Mouse (Mus musculus): Measurements from ENCODE around the gene Myo9b. TPM values are rescaled to one million over a fixed set of nuclear protein-coding genes. Genes with fewer than 3 reads are reported as not detected.
"Not testable (repeated sequence)": the region's sequence is repeated elsewhere in the genome, so short reads cannot be mapped to it uniquely, and the experiment has no call there.

Gene Myo9b
- polyA plus RNA-seq (2014; fragmentation: Nextera tagmentation; extraction: Ambion mirVana): 16.1 and 17.4 TPM in 2 replicates

DNA sequence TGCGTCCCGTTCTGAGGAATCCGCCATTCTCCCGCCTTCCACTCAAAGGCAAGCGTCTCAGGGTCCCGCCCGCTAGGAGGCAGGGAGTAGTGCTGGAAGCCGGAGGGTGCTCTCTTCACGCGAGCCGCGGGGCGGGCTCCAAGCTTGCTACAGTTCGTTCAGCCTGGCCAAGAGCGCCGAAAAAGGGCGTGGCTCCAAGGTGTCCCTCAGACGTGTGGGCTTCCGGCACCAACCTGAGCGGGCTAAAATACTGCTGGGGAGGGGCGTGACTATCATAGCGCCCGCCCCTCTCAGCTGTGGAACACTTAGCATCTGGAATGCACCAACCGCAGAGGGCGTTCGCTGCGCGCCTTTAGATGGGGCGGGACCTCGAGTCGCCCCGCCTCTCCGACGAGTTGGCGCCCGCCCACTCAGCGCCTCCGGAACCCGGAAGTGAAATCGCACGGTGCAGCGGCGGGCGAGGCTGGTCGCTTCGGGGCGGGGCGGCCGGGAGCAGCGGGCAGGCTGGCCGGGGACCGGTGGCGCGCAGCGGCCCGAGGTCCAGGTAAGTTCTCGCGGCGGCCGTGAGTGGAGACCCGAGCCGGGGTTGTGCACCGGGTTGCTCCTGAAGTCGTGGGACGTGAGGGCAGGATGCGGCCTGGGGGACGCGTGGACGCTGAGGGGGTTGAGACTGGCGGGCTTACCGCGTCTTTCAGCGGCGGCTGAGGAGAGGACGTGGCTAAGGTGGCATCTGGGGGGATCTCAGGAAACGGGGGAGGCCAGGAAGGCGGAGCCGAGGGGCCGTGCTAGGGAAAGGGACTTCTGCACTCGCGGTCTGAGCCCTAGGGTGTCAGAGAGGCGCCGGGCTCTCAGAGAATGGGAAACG lies at the start of gene Myo9b, which contains the start of gene Haus8:
Gene Myo9b, plus strand, starts transcription at position 429 of the 865 bp plus-strand sequence.
Gene Haus8, minus strand, starts transcription at position 649 of the 865 bp plus-strand sequence.
- Histone ChIP-seq H3K4me2 (replicated peaks; ENCODE audit: low read depth, low read length) (peak within 1 kb of the TSS; percentile 72), H3K27ac (ENCODE audit: low read depth, low read length) (peak within 1 kb of the TSS; percentile 71), H3K27me3 (ENCODE audit: control insufficient read depth, insufficient read depth, low read length) (no peaks in the 10 kb centered on the region), H3K9me3 (ENCODE audit: control insufficient read depth, low read length) (no peaks in the 10 kb centered on the region), H3K36me3 (ENCODE audit: control insufficient read depth, insufficient read depth, low read length) (no peaks in the 10 kb centered on the region), H3K4me3 (ENCODE audit: low read depth, low read length) (peak within 1 kb of the TSS; percentile 61), H3K9ac (ENCODE audit: low read depth, low read length) (peak within 1 kb of the TSS; percentile 72), H3K4me1 (replicated peaks; ENCODE audit: control insufficient read depth, insufficient read depth, low read length) (peaks cover 6% of the 10 kb centered on the region; the same call in 1 of the 2 replicates)
- ATAC-seq (ENCODE audit: low FRiP score): peak; percentile 98
- WGBS: under 1% methylated on average over 83 of the region's 84 CpGs
- peak; percentile 97 for DNase-seq (ENCODE audit: low spot score)

DNA sequence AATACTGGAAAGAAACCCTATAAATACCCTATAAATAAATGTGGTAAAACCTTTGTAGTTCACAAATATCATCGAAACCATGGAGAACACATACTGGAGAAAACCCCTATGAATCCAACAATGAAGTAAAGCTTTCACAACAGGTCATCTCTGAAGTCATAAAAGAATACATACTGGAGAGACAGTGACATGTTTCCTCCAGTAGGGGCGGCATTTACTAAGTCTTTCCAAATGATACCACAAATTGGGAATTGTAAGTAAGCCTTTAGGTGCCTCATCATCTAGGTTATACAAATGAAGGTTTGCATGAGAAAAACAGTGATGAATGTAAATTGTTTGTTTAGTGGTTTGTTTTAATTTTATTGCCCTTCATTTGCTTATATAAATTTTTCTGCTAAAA lies 48.0 kb upstream of the Myo9b start:
- 46% methylated on average over 2 of the region's 2 CpGs for WGBS
- ATAC-seq (ENCODE audit: low FRiP score): no peak
- no peaks in the 10 kb centered on the region for H3K27me3 ChIP-seq (ENCODE audit: control insufficient read depth, insufficient read depth, low read length)
- no peak overlapping the region for H3K4me2 ChIP-seq (replicated peaks; ENCODE audit: low read depth, low read length)
- H3K9me3 ChIP-seq (ENCODE audit: control insufficient read depth, low read length): no peaks in the 10 kb centered on the region
- no peak overlapping the region for H3K27ac ChIP-seq (ENCODE audit: low read depth, low read length)
- no peaks in the 10 kb centered on the region for H3K36me3 ChIP-seq (ENCODE audit: control insufficient read depth, insufficient read depth, low read length)
- H3K4me1 ChIP-seq (replicated peaks; ENCODE audit: control insufficient read depth, insufficient read depth, low read length): no peaks in the 10 kb centered on the region
- peak; percentile 24 for DNase-seq (ENCODE audit: low spot score)
- H3K4me3 ChIP-seq (ENCODE audit: low read depth, low read length): no peak overlapping the region
- no peak overlapping the region for H3K9ac ChIP-seq (ENCODE audit: low read depth, low read length)

DNA sequence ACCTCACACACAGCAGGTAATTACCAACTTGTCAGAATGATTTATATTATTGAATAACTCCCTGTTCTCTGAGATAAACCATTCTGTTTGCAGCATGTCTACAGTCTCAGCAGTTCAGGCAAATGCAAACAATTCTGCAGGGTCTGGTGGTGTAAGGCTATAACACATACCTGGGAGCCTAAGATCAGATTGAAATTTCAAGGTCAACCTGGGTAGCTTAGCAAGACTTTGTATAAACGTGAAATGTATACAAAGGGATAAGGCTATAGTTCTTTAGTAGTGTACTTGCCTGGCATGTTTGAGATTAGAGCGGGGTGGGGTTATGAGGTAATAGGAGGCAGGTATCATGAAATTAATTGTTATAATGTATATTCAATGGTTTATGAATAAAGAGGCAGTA lies 29.8 kb upstream of the Myo9b start:
- Histone ChIP-seq H3K9ac (ENCODE audit: low read depth, low read length) (no peak overlapping the region), H3K36me3 (ENCODE audit: control insufficient read depth, insufficient read depth, low read length) (no peaks in the 10 kb centered on the region), H3K9me3 (ENCODE audit: control insufficient read depth, low read length) (no peaks in the 10 kb centered on the region), H3K27me3 (ENCODE audit: control insufficient read depth, insufficient read depth, low read length) (no peaks in the 10 kb centered on the region), H3K4me1 (replicated peaks; ENCODE audit: control insufficient read depth, insufficient read depth, low read length) (no peaks in the 10 kb centered on the region), H3K4me3 (ENCODE audit: low read depth, low read length) (no peak overlapping the region), H3K4me2 (replicated peaks; ENCODE audit: low read depth, low read length) (no peak overlapping the region), H3K27ac (ENCODE audit: low read depth, low read length) (no peak overlapping the region)
- no peak for ATAC-seq (ENCODE audit: low FRiP score)
- whole genome bisulfite sequencing: 86% methylated on average over 2 of the region's 2 CpGs
- no peak for DNase-seq (ENCODE audit: low spot score)

DNA sequence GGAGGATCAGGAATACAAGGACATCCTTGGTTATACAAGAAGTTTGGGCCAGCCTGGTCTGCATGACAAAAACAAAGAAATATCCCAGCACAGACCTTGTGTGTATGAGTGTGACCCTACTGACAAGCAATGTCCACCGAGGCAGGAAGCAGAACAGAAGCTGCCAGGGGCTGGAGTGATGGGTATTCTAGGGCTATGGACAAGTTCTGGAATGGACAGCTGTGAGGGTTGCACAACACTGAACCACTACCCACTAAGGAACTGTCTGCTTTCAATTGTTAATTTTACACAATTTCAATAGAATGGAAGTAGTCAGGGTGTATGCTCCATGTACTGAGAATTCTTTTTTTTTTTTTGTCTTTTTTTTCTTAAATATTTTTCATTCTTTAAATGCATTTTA lies 24.3 kb upstream of the Myo9b start:
- Histone ChIP-seq H3K9me3 (ENCODE audit: control insufficient read depth, low read length) (no peaks in the 10 kb centered on the region), H3K4me2 (replicated peaks; ENCODE audit: low read depth, low read length) (no peak overlapping the region), H3K27ac (ENCODE audit: low read depth, low read length) (no peak overlapping the region), H3K4me1 (replicated peaks; ENCODE audit: control insufficient read depth, insufficient read depth, low read length) (no peaks in the 10 kb centered on the region), H3K36me3 (ENCODE audit: control insufficient read depth, insufficient read depth, low read length) (no peaks in the 10 kb centered on the region), H3K4me3 (ENCODE audit: low read depth, low read length) (no peak overlapping the region), H3K27me3 (ENCODE audit: control insufficient read depth, insufficient read depth, low read length) (no peaks in the 10 kb centered on the region), H3K9ac (ENCODE audit: low read depth, low read length) (no peak overlapping the region)
- DNase-seq (ENCODE audit: low spot score) (no peak), ATAC-seq (ENCODE audit: low FRiP score) (no peak)
- WGBS: 100% methylated on average over 1 of the region's 1 CpGs

DNA sequence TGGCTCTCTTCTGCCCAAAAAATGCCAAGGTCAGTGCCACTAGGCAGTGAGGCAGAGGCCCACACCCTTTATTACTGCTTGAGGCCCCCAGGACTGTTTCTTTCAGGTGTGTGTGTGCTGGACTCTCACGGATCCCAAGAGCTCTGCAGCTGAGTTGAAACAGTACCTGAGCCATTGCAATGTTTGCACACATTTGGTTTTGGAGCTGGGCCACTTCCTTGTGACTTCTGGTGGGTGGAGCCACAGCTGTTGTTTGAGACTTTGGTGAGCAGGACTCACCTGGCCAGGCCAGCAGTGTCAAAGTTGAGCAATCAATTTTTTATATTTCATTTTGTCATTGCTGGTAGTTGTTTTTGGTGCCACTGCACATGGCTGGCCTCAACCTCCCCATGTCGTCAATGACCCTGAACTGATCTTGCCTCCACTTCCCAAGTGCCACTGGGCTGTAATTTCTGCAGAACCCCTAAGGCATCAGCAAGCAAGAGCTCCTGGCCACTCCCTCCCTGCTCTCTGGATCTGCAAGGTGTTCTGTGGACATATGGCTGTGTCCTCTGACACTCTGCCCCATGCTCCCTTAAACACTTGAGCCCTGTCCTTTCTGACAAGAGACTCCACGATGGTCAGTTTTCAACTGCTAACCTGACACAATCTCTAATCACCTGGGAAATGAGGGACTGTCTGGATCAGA lies 15.8 kb upstream of the Myo9b start:
- H3K27me3 ChIP-seq (ENCODE audit: control insufficient read depth, insufficient read depth, low read length): no peaks in the 10 kb centered on the region
- ATAC-seq (ENCODE audit: low FRiP score) (no peak), DNase-seq (ENCODE audit: low spot score) (no peak)
- H3K4me2 ChIP-seq (replicated peaks; ENCODE audit: low read depth, low read length): no peak overlapping the region
- no peak overlapping the region for H3K9ac ChIP-seq (ENCODE audit: low read depth, low read length)
- 91% methylated on average over 3 of the region's 3 CpGs for WGBS
- no peak overlapping the region for H3K27ac ChIP-seq (ENCODE audit: low read depth, low read length)
- H3K4me1 ChIP-seq (replicated peaks; ENCODE audit: control insufficient read depth, insufficient read depth, low read length): no peaks in the 10 kb centered on the region
- H3K36me3 ChIP-seq (ENCODE audit: control insufficient read depth, insufficient read depth, low read length): no peaks in the 10 kb centered on the region; the same call in 1 of the 2 replicates
- no peak overlapping the region for H3K4me3 ChIP-seq (ENCODE audit: low read depth, low read length)
- H3K9me3 ChIP-seq (ENCODE audit: control insufficient read depth, low read length): no peaks in the 10 kb centered on the region

DNA sequence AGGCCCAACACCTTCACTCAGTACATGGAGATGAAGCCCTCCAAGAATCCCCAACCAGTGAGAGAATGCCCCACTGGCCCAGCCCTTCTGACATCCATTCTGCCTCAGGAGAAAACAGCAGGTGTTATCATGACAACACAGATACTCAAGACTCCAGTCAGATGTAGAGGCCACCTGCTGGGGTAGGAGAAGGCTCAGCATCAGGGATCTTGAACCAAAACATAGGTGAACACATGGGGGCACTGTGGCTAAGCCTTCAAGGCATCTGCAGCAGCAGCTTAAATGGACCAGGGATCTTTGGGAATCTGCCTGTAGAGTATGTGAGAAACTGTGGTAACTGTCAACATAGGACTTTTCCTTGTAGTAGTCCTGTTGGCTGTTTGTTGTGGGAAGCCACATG lies 11.3 kb upstream of the Myo9b start:
- no peak overlapping the region for H3K9ac ChIP-seq (ENCODE audit: low read depth, low read length)
- H3K4me3 ChIP-seq (ENCODE audit: low read depth, low read length): no peak overlapping the region
- no peak overlapping the region for H3K4me2 ChIP-seq (replicated peaks; ENCODE audit: low read depth, low read length)
- DNase-seq (ENCODE audit: low spot score) (peak; percentile 2), ATAC-seq (ENCODE audit: low FRiP score) (no peak)
- H3K9me3 ChIP-seq (ENCODE audit: control insufficient read depth, low read length): no peaks in the 10 kb centered on the region
- no peaks in the 10 kb centered on the region for H3K27me3 ChIP-seq (ENCODE audit: control insufficient read depth, insufficient read depth, low read length)
- H3K4me1 ChIP-seq (replicated peaks; ENCODE audit: control insufficient read depth, insufficient read depth, low read length): no peaks in the 10 kb centered on the region
- H3K36me3 ChIP-seq (ENCODE audit: control insufficient read depth, insufficient read depth, low read length): no peaks in the 10 kb centered on the region
- H3K27ac ChIP-seq (ENCODE audit: low read depth, low read length): no peak overlapping the region

DNA sequence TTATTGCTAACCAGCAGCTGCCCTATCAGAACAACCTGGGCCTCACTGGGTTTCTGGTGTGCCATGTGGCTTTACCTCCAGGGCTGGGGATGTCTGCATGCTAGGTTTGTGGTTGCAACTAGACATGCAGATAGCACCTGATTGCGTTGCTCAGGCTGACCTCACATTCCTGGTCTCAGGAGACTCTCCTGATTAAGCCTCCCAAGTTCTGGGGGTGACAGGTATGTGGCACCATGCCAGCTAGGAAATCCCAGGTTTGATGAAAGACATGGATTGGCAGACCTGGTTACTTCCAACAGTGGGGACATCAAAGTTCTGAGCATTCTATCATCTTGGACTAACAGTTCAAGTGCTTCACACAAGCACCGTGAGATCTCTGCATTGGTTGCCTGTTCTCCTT lies 4.8 kb upstream of the Myo9b start:
- 91% methylated on average over 2 of the region's 2 CpGs for WGBS
- no peak for ATAC-seq (ENCODE audit: low FRiP score)
- Histone ChIP-seq H3K9ac (ENCODE audit: low read depth, low read length) (no peak overlapping the region), H3K36me3 (ENCODE audit: control insufficient read depth, insufficient read depth, low read length) (no peaks in the 10 kb centered on the region), H3K4me1 (replicated peaks; ENCODE audit: control insufficient read depth, insufficient read depth, low read length) (0 out of 2 replicates have a peak, but pooled peaks cover 2% of the 10 kb centered on the region), H3K27me3 (ENCODE audit: control insufficient read depth, insufficient read depth, low read length) (no peaks in the 10 kb centered on the region), H3K9me3 (ENCODE audit: control insufficient read depth, low read length) (no peaks in the 10 kb centered on the region), H3K4me3 (ENCODE audit: low read depth, low read length) (no peak overlapping the region), H3K27ac (ENCODE audit: low read depth, low read length) (no peak overlapping the region), H3K4me2 (replicated peaks; ENCODE audit: low read depth, low read length) (no peak overlapping the region)
- DNase-seq (ENCODE audit: low spot score): no peak

DNA sequence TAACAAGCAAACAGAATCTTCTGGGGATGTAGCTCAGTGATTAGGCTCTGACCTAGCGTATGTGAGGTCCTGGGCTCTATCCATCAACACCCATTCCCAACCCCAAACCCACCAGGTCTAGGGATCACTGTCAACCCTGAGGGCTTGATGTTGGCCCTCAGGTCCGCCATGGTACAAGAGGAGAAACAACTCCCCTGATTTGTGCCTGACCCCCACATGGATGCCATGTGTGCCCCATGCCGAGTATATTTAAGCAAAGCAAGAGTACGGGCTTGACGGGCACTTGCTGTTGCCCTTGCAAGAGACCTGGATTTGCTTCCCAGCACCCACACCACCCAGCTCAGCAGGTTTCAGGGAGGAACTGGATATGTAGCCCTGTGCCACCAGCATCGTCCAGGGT lies 4.2 kb upstream of the Myo9b start:
- H3K4me3 ChIP-seq (ENCODE audit: low read depth, low read length); H3K9ac ChIP-seq (ENCODE audit: low read depth, low read length); H3K4me1 ChIP-seq (replicated peaks; ENCODE audit: control insufficient read depth, insufficient read depth, low read length); H3K4me2 ChIP-seq (replicated peaks; ENCODE audit: low read depth, low read length); H3K9me3 ChIP-seq (ENCODE audit: control insufficient read depth, low read length); ATAC-seq (ENCODE audit: low FRiP score); DNase-seq (ENCODE audit: low spot score); H3K27ac ChIP-seq (ENCODE audit: low read depth, low read length); H3K36me3 ChIP-seq (ENCODE audit: control insufficient read depth, insufficient read depth, low read length); H3K27me3 ChIP-seq (ENCODE audit: control insufficient read depth, insufficient read depth, low read length): not testable (repeated sequence)
- WGBS: 88% methylated on average over 5 of the region's 6 CpGs

Data from hindbrain, embryonic 11.5 days (tissue).